Mouse (Mus musculus) kidney, adult 2 months (tissue): ENCODE data around the gene Eif3a.

ENCODE experiments used
- CTCF ChIP-seq: fragments of 200-500 bp; conservative IDR thresholded peaks from 2 replicates; pipeline ENCODE4 v1.5.1; 2011; ENCODE audit warnings: low read depth, mild to moderate bottlenecking, control low read depth, low read length, moderate library complexity, mixed read lengths; ENCODE audit not compliant: insufficient read depth, insufficient read length
- POLR2A ChIP-seq: fragments of 200-500 bp; IDR thresholded peaks from one replicate; pipeline ENCODE4 v1.6.1; 2011; ENCODE audit warnings: low read depth, low read length, control low read depth

DNA sequence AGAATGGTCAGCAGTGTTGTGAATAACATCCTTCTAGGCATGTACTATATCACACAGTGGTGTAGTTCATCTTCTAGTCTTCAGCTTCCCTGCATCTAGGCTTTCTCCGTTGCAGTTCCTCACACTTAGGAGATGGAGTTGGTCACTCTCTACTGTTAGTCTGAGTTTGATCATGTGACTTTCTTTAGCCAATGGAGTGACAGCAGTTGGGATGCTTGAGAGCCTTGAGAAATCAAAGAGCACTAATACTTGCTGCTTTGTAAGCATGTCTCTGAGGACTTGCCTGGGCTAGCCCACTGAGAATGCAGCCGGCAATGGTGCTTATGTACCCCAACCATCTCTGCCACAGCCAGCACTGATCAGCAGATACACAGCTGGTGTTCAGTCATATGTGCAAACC is 77.9 kb downstream of the Eif3a start:
- TF ChIP-seq CTCF, result no peak
- TF ChIP-seq POLR2A, result no peak
